Mouse (Mus musculus) liver, postnatal 0 days (tissue): ENCODE results near the gene Gm28635. TPM values are rescaled to one million over a fixed set of nuclear protein-coding genes. Genes with fewer than 3 reads are reported as not detected.

Experiments
- ATAC-seq: fragments of 200-750 bp; cut with Nextera tagmentation; 2 replicates; pipeline ENCODE4 v1.8.0; 2017; ENCODE audit warnings: mild to moderate bottlenecking, moderate library complexity
- DNase-seq: peaks from one replicate; pipeline ENCODE4 v3.0.0-alpha.2; 2016
- H3K27ac ChIP-seq: fragments of 300-500 bp; sonication (generic); 2 replicates; pipeline ENCODE4 v1.5.1; 2014; ENCODE audit warnings: antibody characterized with exemption, moderate library complexity, mild to moderate bottlenecking, low read depth
- H3K27me3 ChIP-seq: fragments of 300-500 bp; sonication (generic); 2 replicates; pipeline ENCODE4 v1.6.1; 2014; ENCODE audit warnings: low read length, control low read depth, mixed read lengths; ENCODE audit not compliant: insufficient read depth
- H3K36me3 ChIP-seq: fragments of 300-500 bp; sonication (generic); replicated peaks from 2 replicates; pipeline ENCODE4 v1.6.1; 2014; ENCODE audit warnings: mild to moderate bottlenecking, control low read depth, low read length, moderate library complexity, mixed read lengths; ENCODE audit not compliant: insufficient read depth
- H3K4me1 ChIP-seq: fragments of 300-500 bp; sonication (generic); 2 replicates; pipeline ENCODE4 v1.6.1; 2014; ENCODE audit warnings: antibody characterized with exemption, mild to moderate bottlenecking, control low read depth; ENCODE audit not compliant: insufficient read depth
- H3K4me2 ChIP-seq: fragments of 300-500 bp; sonication (generic); 2 replicates; pipeline ENCODE4 v1.6.1; 2014; ENCODE audit warnings: low read depth, mild to moderate bottlenecking, low read length, moderate library complexity, mixed read lengths
- H3K4me3 ChIP-seq: fragments of 300-500 bp; sonication (generic); 2 replicates; pipeline ENCODE4 v1.5.1; 2014; ENCODE audit warnings: low read depth, low read length
- H3K9ac ChIP-seq: fragments of 300-500 bp; sonication (generic); replicated peaks from 2 replicates; pipeline ENCODE4 v1.6.1; 2014; ENCODE audit warnings: mild to moderate bottlenecking, moderate library complexity
- H3K9me3 ChIP-seq: fragments of 300-500 bp; sonication (generic); 2 replicates; pipeline ENCODE4 v1.6.1; 2016; ENCODE audit warnings: mild to moderate bottlenecking, control low read depth, low read length, mixed read lengths
- CTCF ChIP-seq: sonication (generic); IDR thresholded peaks from 2 replicates; pipeline ENCODE4 v1.5.1; 2016; ENCODE audit warnings: antibody characterized with exemption, low read depth
- EP300 ChIP-seq: IDR thresholded peaks from 2 replicates; pipeline ENCODE4 v1.6.1; 2016; ENCODE audit warnings: antibody characterized with exemption, low read depth, mild to moderate bottlenecking
- WGBS: fragments of 180-500 bp; shearing (Covaris S2); extraction: QIAGEN DNeasy Blood & Tissue Kit; methylation state at CpG from one replicate; pipeline ENCODE4 v1.1.7; 2014; ENCODE audit not compliant: insufficient replicate concordance; 5-methylcytosine and 5-hydroxymethylcytosine counted together
- polyA plus RNA-seq: library from polyadenylated mRNA; unstranded; fragments of >200 nt; fragmentation: Nextera tagmentation; extraction: Ambion mirVana; gene quantifications from 2 replicates; pipeline ENCODE4 v1.2.1, GENCODE M21; 2015

Gm28635 gene
- polyA plus RNA-seq, 1 experiment from 2014 or later: not detected

GRCm38 (mm10) chr2:84695007-84695695 is 17.3 kb upstream of the Gm28635 start:
- WGBS: 86% methylated on average over 5 of the region's 5 CpGs
- no peak overlapping the region for H3K27ac ChIP-seq
- no peaks in the 10 kb centered on the region for H3K27me3 ChIP-seq
- H3K36me3 ChIP-seq: peaks cover 65% of the 10 kb centered on the region
- TF ChIP-seq CTCF: no peak
- no peaks in the 10 kb centered on the region for H3K4me1 ChIP-seq
- no peaks in the 10 kb centered on the region for H3K9me3 ChIP-seq
- ATAC-seq (no peak), DNase-seq (no peak)
- no peak overlapping the region for H3K4me2 ChIP-seq
- H3K4me3 ChIP-seq: no peak overlapping the region
- H3K9ac ChIP-seq: no peak overlapping the region

- TF ChIP-seq EP300: no peak
- no peak for TF ChIP-seq CTCF
- 88% methylated on average over 12 of the region's 12 CpGs for WGBS
- H3K36me3 ChIP-seq: peaks cover 84% of the 10 kb centered on the region
These were observed 12.2 kb upstream of the Gm28635 start for GRCm38 (mm10) chr2:84690050-84690449.

GRCm38 (mm10) chr2:84688080-84688844 is 10.4 kb upstream of the Gm28635 start:
- no peak for ATAC-seq
- no peak for TF ChIP-seq CTCF
- 0 out of 2 replicates have a peak, but pooled peaks have one; percentile 29 for TF ChIP-seq EP300
- Histone ChIP-seq H3K4me2 (no peak overlapping the region), H3K4me1 (0 out of 2 replicates have a peak, but pooled peaks cover 3% of the 10 kb centered on the region), H3K36me3 (peaks cover 73% of the 10 kb centered on the region), H3K27ac (no peak overlapping the region), H3K27me3 (no peaks in the 10 kb centered on the region), H3K9ac (no peak overlapping the region), H3K4me3 (no peak overlapping the region), H3K9me3 (no peaks in the 10 kb centered on the region)
- no peak for DNase-seq
- WGBS: 69% methylated on average over 2 of the region's 2 CpGs

More at GRCm38 (mm10) chr2:84690050-84690449, 12.2 kb upstream of the Gm28635 start:
- ATAC-seq: no peak
- Histone ChIP-seq H3K9me3 (no peaks in the 10 kb centered on the region), H3K27me3 (no peaks in the 10 kb centered on the region), H3K4me3 (no peak overlapping the region), H3K9ac (no peak overlapping the region), H3K27ac (no peak overlapping the region), H3K4me2 (no peak overlapping the region), H3K4me1 (no peaks in the 10 kb centered on the region)
- no peak for DNase-seq

GRCm38 (mm10) chr2:84682605-84683183 is 4.9 kb upstream of the Gm28635 start:
- Histone ChIP-seq H3K36me3 (peaks cover 26% of the 10 kb centered on the region), H3K4me2 (peak overlapping the region; percentile 57), H3K4me3 (peak overlapping the region; percentile 14; the same call in 1 of the 2 replicates), H3K4me1 (peaks cover 9% of the 10 kb centered on the region), H3K27me3 (no peaks in the 10 kb centered on the region), H3K9me3 (no peaks in the 10 kb centered on the region), H3K9ac (peak overlapping the region; percentile 40), H3K27ac (peak overlapping the region; percentile 94)
- TF ChIP-seq CTCF (no peak), EP300 (peak; percentile 87)
- ATAC-seq: 0 out of 2 replicates have a peak, but pooled peaks have one; percentile 8
- WGBS: 42% methylated on average over 6 of the region's 6 CpGs
- DNase-seq: peak; percentile 20

- H3K4me3 ChIP-seq: peak within 1 kb of the TSS; percentile 88
- WGBS: 13% methylated on average over 8 of the region's 8 CpGs
- peak within 1 kb of the TSS; percentile 87 for H3K9ac ChIP-seq
- TF ChIP-seq CTCF (no peak), EP300 (no peak)
- peak; percentile 16 for DNase-seq
- peaks cover 22% of the 10 kb centered on the region for H3K36me3 ChIP-seq
- H3K27me3 ChIP-seq: no peaks in the 10 kb centered on the region
- peak within 1 kb of the TSS; percentile 83 for H3K27ac ChIP-seq
- peaks cover 22% of the 10 kb centered on the region for H3K4me1 ChIP-seq
- no peaks in the 10 kb centered on the region for H3K9me3 ChIP-seq
- ATAC-seq: no peak
- H3K4me2 ChIP-seq: peak within 1 kb of the TSS; percentile 75
These were observed 1.2 kb upstream of the Gm28635 start, which contains the start of gene Tmx2 for GRCm38 (mm10) chr2:84679016-84679415. Gene Tmx2 (minus strand): TSS chr2:84679140.
